Mouse (Mus musculus): ENCODE results near the gene Lhx8. TPM values are rescaled to one million over a fixed set of nuclear protein-coding genes. Genes with fewer than 3 reads are reported as not detected.
A peak's percentile ranks its signal among the peaks of the same experiment; 100 is the strongest.

Gene Lhx8
- polyA plus RNA-seq, 1 experiment: 2.8 TPM

DNA sequence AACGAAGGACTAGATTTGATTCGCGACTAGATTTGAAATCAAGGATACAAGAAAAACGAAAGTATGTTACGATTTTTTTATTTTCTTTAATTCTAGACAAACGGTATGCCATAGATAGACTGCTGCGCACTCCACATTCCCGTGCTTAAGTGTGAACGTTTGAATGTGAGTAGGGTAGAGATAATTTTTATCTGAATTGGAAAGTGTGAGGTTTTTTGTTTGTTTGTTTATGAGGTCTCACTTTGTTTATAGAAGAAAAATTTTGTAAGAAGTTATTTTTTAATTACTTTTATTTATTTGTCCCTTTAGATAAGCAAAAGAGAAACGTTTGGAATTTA is 513 bp upstream of the Lhx8 start:
- Histone ChIP-seq H3K27ac (replicated peaks; ENCODE audit: low read depth, low read length) (peak overlapping the region; percentile 79), H3K4me3 (ENCODE audit: insufficient read depth, low read depth, low read length) (peak overlapping the region; percentile 64), H3K4me1 (ENCODE audit: control insufficient read depth, insufficient read depth, insufficient read length, low read length) (no peaks in the 10 kb centered on the region)

- Histone ChIP-seq H3K4me1 (ENCODE audit: control insufficient read depth, insufficient read depth, insufficient read length, low read length) (peaks cover under 1% of the 10 kb centered on the region; the same call in 1 of the 2 replicates), H3K27ac (replicated peaks; ENCODE audit: low read depth, low read length) (peak overlapping the region; percentile 79), H3K4me3 (ENCODE audit: insufficient read depth, low read depth, low read length) (peak overlapping the region; percentile 64)
These were observed 907 bp downstream of the Lhx8 start for GRCm38 (mm10) chr3:154329323-154330180.

DNA sequence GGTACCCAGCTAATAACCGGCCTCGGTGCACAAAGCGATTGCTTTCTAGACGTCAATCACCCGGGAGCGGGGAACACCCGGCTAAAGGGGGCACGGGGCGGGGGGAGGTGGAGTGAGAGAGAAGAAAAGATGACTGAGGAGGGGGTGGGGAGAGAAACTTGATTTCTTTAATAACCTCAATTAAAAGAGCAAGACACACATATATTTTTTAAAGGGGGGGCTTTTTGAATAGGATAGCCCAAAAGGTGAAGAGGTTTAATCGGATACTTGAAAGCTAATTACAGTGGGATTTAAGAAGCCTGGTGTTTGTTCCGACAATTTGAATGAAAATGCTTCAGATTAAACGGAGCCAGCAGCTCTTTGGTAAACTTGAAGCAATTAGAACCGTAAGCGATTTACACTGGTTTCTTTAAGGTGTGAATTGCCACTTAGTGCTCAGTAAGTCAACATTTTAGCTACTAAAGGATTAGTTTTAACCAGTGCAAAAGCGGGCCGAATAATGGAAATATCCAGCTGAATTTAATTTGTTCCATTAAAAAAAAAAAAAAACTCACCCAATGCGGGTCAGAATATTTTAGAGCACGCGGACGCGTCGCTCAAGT is 1.6 kb downstream of the Lhx8 start:
- Histone ChIP-seq H3K4me1 (ENCODE audit: control insufficient read depth, insufficient read depth, insufficient read length, low read length) (peaks cover 2% of the 10 kb centered on the region; the same call in 1 of the 2 replicates), H3K4me3 (ENCODE audit: insufficient read depth, low read depth, low read length) (peak overlapping the region; percentile 64), H3K27ac (replicated peaks; ENCODE audit: low read depth, low read length) (no peak overlapping the region)

DNA sequence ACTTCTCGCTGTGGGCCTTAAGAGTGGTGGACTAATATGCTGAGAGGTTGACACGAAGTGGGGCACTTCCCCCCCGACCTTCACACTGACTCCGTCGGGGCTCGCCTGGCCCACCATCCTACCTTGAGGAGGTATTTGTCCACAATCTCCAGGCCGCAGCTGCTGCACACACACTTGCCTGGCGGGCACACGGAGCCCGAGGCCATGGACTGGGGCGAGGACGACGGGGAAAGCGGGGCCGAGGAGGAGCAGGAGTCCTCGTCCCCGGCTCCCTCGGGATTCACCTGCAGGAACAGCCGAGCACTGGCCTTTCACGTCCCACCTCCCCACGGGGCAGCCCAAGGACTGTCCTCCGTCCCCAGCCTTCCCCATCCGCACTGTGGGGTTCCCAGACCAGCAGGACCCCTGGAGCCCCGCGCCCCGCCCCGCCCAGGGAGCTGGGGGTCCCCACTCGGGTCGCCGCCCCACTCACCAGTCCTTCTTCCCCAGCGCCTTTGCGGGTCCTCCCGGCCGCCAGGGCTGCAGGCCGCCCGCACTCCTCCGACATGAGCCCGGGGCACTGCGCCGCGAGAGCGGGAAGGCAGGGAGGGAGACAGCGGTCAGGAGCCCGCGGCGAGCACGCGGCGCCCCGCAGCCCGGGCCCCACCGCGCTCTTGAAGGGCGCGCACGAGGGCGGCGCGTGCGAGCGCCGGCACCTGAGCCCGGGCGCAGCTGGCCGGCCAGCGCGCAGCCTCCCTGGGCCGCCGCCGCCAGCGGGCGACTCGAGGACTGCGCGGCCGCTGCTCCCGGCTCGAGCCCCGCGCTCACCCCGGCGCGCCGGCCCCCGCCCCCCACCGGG is 2.4 kb downstream of the Lhx8 start:
- peaks cover 2% of the 10 kb centered on the region; the same call in 1 of the 2 replicates for H3K4me1 ChIP-seq (ENCODE audit: control insufficient read depth, insufficient read depth, insufficient read length, low read length)
- H3K4me3 ChIP-seq (ENCODE audit: insufficient read depth, low read depth, low read length): peak overlapping the region; percentile 61
- H3K27ac ChIP-seq (replicated peaks; ENCODE audit: low read depth, low read length): 0 out of 2 replicates have a peak overlapping the region, but pooled peaks have one; percentile 2

GRCm38 (mm10) chr3:154327110-154327882 is 3.2 kb downstream of the Lhx8 start:
- Histone ChIP-seq H3K27ac (replicated peaks; ENCODE audit: low read depth, low read length) (peak overlapping the region; percentile 7; the same call in 1 of the 2 replicates), H3K4me3 (ENCODE audit: insufficient read depth, low read depth, low read length) (peak overlapping the region; percentile 61), H3K4me1 (ENCODE audit: control insufficient read depth, insufficient read depth, insufficient read length, low read length) (peaks cover 2% of the 10 kb centered on the region)

- Histone ChIP-seq H3K27ac (replicated peaks; ENCODE audit: low read depth, low read length) (peak overlapping the region; percentile 2; the same call in 1 of the 2 replicates), H3K4me1 (ENCODE audit: control insufficient read depth, insufficient read depth, insufficient read length, low read length) (peaks cover 6% of the 10 kb centered on the region), H3K4me3 (ENCODE audit: insufficient read depth, low read depth, low read length) (no peak overlapping the region)
These were observed 8.4 kb downstream of the Lhx8 start for GRCm38 (mm10) chr3:154321921-154322574.

GRCm38 (mm10) chr3:154317651-154318248 is 12.7 kb downstream of the Lhx8 start:
- no peak overlapping the region for H3K27ac ChIP-seq (replicated peaks; ENCODE audit: low read depth, low read length)
- H3K4me3 ChIP-seq (ENCODE audit: insufficient read depth, low read depth, low read length): no peak overlapping the region
- peaks cover 3% of the 10 kb centered on the region; the same call in 1 of the 2 replicates for H3K4me1 ChIP-seq (ENCODE audit: control insufficient read depth, insufficient read depth, insufficient read length, low read length)

DNA sequence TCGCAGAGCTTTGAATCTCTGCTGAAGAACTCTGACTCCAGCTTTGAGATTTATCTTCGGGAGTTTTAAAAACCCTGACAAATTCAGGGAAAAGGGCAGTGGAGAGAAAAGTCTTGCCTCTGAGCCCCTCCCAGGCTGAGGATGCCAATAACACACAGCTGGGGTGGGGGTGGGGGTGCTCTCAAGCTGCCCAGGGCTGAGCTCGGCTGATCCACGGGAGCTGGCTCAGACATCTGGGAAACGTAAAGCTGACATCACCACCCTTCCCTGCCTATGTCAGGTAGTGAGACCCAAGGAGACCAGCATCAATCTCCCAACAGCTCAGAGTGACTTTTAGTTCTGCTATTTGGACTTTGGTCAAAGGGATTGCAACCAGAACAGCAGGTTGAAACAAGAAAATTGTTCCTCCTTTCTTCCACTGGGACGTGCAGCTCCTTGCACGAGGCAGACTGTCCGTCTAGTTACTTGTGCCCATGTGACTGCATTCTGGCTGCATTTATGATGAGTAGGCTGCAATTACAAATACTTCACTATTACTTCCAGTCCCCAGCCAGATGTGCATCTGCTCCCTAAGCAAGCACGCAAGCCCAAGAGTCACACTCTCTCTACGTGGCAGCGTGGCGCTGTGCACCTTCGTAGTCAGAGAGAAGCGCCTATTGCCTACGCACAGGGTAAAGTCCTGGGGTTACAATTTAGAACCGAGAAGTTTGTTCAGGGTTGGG is 25.1 kb downstream of the Lhx8 start:
- no peaks in the 10 kb centered on the region for H3K4me1 ChIP-seq (ENCODE audit: control insufficient read depth, insufficient read depth, insufficient read length, low read length)
- H3K27ac ChIP-seq (replicated peaks; ENCODE audit: low read depth, low read length): no peak overlapping the region
- no peak overlapping the region for H3K4me3 ChIP-seq (ENCODE audit: insufficient read depth, low read depth, low read length)

DNA sequence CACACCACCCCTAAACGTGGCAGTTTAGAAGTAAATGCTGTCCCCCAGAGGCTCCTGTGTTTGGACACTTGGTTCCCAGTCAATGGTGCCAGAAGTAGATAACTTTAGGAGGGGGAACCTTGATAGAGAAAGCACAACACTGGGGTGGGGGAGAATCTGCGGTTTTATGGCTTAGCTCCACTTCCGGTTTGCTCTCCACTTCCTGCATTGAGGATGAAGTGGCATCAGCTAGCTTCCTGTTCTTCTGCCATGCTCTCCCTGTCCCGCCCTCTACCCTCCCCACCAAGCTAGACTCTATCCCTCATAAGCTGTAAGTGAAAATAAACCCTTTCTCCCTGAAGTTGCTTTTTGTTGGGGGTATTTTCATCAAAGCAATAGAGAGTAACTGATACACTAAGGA is 29.4 kb downstream of the Lhx8 start:
- Histone ChIP-seq H3K27ac (replicated peaks; ENCODE audit: low read depth, low read length) (no peak overlapping the region), H3K4me3 (ENCODE audit: insufficient read depth, low read depth, low read length) (no peak overlapping the region), H3K4me1 (ENCODE audit: control insufficient read depth, insufficient read depth, insufficient read length, low read length) (no peaks in the 10 kb centered on the region)

- no peaks in the 10 kb centered on the region for H3K4me1 ChIP-seq (ENCODE audit: control insufficient read depth, insufficient read depth, insufficient read length, low read length)
- no peak overlapping the region for H3K4me3 ChIP-seq (ENCODE audit: insufficient read depth, low read depth, low read length)
- H3K27ac ChIP-seq (replicated peaks; ENCODE audit: low read depth, low read length): no peak overlapping the region
These were observed 30.5 kb downstream of the Lhx8 start for GRCm38 (mm10) chr3:154300006-154300405.

- H3K4me3 ChIP-seq (ENCODE audit: insufficient read depth, low read depth, low read length): no peak overlapping the region
- H3K4me1 ChIP-seq (ENCODE audit: control insufficient read depth, insufficient read depth, insufficient read length, low read length): no peaks in the 10 kb centered on the region
- H3K27ac ChIP-seq (replicated peaks; ENCODE audit: low read depth, low read length): no peak overlapping the region
These were observed 32.0 kb downstream of the Lhx8 start for GRCm38 (mm10) chr3:154298490-154298889.

GRCm38 (mm10) chr3:154297499-154297898 is 33.0 kb downstream of the Lhx8 start:
- Histone ChIP-seq H3K4me1 (ENCODE audit: control insufficient read depth, insufficient read depth, insufficient read length, low read length) (no peaks in the 10 kb centered on the region), H3K4me3 (ENCODE audit: insufficient read depth, low read depth, low read length) (no peak overlapping the region), H3K27ac (replicated peaks; ENCODE audit: low read depth, low read length) (no peak overlapping the region)
